Mouse (Mus musculus) left cerebral cortex, adult 11 months (tissue): ENCODE results near the gene Olfr955.

Experiments
- DNase-seq: peaks from one replicate; pipeline ENCODE4 v3.0.0; 2022; ENCODE audit warnings: low spot score

Olfr955 gene

DNA sequence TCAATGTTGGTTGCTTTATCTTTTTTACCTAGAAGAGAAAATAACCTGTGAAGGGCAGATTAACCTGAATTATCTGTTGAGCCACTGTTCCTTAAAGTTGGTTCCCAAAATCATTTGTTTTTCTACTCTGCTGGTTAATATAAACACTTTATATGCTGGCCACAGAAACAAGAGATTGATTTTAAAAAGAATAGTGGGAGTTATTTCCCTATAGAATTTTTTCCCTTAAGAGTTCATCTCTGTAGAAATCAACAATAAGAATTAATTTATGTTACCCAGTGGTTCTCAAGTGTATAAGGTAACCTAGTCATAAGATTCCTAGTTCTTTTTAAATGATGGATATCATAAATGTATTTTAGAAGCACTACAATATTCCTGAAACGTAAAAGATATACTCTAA, at the start of gene Olfr955:
TSS of gene Olfr955 (minus strand) at position 101 of the 400 bp plus-strand sequence.
- DNase-seq: no peak

DNA sequence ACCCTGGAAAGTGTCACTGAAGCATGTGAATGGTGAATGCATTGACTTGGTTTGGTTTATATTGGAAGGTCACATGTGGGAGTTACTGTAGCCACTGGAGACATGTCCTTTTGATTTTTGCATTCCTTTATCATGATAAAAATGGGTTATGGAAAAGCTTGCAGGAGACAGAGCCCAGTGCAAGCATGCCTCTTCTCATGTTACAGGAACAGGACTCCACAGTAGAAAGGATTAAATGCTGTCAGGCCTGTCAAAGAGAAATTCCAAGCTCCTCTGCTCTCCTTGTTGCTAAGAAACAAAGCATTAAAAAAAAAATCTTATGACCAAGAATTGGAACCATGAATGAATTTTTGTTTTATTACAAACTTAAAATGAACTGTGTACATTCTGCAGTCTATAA, 46.9 kb upstream of the Olfr955 start:
- DNase-seq: no peak

DNA sequence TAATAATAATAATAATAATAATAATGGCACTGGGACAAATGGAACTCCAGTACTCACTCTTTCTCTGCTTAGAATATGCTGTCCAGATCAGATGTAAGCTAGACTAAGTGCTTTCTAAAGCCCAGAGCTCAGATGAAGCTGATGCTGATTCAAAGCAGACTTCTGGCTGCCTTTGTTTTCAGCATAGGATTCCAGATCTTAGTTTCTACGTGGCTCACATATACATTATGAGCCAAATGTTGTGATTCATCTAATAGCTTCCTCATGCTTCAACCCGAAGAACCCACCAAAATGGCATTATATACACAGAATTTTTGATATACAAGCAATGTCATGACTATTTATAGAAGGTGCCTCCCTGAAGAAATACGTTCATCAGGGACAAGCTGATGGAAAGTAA, 43.8 kb upstream of the Olfr955 start, which contains the start of gene Olfr957:
TSS of gene Olfr957 (minus strand) at position 279 of the 400 bp plus-strand sequence.
- no peak for DNase-seq

DNA sequence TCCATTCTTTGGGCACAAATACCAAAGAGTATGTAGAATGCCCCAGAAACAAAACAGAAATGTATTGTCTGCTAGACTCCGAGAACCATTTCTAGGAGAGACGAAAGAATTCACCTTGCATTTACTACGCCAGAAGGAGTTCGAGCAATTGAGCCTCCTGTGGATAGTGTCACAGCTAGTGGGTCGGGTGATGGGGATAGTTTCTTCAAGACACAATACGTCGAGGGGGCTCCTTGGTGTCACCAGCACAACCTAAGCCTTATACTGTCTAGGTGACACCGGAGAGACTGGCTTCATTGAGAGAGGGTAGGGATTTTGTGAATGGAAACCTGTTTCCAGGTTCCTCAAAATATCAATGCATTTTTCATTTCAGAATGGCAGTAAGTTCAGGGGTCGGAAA, 37.7 kb upstream of the Olfr955 start:
- DNase-seq: no peak

DNA sequence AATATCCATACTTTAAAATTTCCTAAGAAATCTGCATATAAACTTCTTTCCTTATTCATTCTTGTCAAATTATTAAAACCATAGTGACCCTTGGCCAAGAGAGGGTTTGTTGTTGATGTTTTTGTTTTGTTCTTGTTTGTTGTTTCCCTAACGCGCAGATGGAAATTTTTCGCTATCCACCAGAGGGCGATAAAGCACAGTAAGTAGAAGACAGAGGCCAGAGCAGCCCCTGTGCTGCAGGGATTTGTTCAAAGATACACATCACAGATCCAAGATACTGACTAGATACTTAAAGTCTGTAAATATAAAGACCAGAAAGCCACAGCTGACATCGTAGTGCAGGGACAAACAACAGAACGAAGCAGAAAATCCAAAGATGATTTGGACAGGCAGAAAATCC, 37.3 kb upstream of the Olfr955 start:
- DNase-seq: peak; percentile 39

DNA sequence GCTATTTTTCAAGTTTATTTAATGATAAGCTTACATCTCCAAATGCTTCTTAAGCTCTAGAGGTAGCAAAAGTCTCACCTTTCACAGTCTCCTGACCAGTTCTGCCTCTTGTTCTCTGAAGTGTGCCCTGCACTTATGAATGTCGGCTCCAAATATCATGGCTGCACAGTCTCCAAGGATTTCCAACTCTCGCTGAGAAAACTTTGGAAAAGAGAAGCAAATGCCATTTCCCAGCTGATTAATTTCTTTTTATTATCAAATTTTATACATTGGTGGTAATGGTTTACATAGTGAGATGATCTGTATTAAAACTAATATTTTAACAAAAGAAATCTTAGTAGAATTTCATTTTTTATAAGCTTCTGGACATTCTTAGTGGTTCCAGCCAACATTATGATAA, 22.2 kb upstream of the Olfr955 start, which contains the start of gene Olfr44:
TSS of gene Olfr44 (minus strand) at position 101 of the 400 bp plus-strand sequence.
- DNase-seq: no peak

DNA sequence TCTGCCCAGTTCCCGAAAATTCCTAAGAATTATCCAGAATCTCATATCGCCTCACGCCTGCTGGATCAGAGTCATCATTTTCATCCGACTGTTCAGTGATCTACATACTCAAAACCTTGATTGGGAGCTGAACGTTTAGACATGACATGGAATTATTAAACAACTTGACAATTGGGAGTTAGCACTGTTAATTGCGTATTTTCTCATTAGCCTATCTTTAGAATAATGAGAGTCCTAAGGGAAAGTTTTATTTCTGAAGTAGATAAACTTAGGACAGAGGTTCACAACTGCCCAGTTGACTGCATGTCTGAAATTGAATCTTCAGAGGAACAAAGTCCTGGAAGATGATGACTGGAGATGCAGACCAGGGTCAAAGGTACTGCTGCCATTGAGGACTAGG, 15.3 kb downstream of the Olfr955 start, which contains the start of gene Olfr954:
TSS of gene Olfr954 (plus strand) at position 301 of the 400 bp plus-strand sequence.
- DNase-seq: no peak

DNA sequence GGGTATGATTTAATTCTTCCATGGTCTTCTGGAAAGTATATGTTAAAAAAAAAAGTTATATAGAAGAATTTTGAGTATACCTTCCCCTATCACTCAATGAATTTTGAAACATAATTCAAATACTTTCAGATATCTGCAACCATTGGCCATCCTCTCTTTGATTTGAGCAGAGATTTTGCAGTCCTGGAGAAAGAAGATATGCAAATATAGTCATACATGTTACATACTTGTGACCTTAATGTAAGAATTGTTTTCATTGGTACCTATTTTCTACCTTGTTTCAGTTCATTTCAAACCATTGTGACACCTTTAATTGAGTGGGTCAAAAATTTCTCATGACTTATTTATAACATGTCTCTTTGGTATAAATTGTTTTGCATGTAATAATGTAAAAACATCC, 44.7 kb downstream of the Olfr955 start, which contains the start of gene Olfr952:
TSS of gene Olfr952 (minus strand) at position 101 of the 400 bp plus-strand sequence.
- no peak for DNase-seq
